Mouse (Mus musculus) telencephalon, adult 2 months (tissue): ENCODE measurements around the gene Cnih3.

Source experiments
- DNase-seq: peaks from one replicate; pipeline ENCODE4 v3.0.0-alpha.2; 2011; ENCODE audit warnings: low read depth, low spot score

The Cnih3 gene

DNA sequence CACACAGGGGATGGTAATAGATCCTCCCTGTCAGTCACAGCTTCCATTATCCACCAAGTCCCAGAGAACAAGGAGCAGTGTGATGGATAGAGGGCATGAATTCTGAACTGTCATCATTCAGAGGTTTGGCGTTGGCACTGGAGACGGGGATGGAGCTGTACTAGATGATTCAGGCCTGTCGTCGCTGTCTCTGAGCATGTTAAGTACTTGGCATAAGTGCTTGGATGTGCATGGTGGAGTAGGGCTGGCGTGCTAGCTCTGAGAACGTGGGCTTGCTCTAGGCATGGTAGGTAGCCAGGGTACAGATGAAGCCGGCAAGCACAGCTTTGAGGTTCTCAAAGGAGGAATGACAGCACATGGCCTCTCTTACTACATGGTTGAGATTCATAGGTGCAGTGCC lies 95.6 kb downstream of the Cnih3 start:
- no peak for DNase-seq

DNA sequence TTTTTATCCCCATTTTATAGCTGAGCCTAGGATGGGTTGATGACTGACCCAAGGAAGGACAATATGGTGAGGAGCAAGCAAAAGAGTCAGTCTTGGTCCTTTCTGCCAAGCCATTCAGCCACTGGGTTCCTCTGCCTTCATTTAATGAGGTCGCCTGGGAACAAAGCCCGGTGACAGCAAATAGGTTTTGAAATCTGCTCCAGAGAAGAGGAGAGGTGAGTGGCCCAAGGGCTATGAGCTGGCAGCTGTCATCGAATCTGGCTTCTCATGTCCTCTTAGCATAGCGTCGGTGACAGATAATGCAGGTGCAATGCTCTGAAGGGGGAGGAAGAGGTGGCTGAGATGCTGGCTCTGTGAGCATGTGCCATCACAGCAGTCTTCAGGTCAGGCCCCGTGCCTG lies 100.7 kb downstream of the Cnih3 start:
- no peak for DNase-seq

DNA sequence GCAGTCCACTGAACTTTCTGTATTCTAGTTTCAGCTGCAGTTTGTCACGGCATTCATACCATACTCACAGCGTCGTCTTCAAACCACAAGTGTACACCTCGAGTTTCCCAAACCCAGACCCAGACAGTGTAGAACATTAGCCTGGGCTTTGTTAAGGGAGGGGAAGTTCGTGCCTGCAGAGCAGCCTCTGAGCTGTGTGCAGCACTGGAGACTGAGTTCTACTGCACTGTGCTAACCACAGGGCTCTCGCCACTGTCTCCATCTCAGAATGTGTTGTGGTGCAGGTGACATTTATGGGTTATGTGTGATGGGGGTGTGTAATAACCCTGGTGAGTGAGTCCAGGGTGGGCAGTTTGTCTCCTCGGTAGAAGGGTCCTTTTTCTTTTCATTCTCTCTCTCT lies 104.5 kb downstream of the Cnih3 start:
- DNase-seq, result no peak

DNA sequence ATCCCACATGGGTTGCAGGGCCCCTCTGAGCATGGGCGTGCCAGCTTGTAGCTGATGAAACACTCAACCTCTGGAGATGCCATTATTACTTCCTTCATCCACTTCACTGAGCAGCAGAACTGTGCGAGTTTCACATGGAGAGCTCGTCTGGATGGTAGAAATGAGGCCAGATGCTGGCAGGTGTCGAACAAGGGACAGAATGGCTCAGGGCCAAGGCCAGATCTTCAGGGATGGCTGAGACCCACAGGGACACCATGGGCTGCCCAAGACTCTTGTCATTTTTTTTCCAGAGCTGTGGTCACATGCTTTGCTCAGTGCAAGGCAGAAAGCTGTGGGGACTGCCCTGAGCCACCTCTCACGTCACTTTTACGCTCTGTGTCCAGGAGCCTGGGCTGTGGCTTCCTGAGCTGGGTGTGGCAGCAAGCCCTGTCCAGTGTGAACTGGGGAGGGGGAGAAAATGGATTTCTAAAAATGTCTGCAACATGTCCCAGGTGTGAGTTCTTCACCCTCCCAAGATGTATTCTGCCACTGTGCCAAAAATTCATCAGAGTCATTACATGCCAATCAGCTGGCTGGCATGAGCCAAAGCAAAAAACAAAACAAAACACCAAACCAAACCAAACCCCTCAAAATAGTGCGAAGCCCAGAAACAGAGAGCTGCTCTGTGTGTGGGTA lies 107.1 kb downstream of the Cnih3 start:
- no peak for DNase-seq

DNA sequence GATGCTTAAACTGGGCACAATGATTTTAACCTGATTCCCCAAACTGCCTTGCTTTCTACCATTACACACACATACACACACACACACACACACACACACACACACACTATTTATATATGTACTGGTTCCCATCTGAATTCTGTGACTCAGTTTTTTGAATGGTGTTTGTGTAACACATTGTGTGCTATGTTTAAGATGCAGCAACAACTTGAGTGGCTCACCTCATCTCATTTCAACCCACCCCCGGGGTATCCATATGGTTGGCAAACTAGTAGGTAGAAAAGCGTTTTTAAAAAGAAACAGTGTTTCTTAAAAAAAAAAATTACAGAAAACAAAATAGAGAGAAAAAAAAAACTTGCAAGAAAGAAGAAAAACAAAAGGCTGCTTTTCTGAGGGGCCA lies 107.9 kb downstream of the Cnih3 start:
- DNase-seq, result no peak

DNA sequence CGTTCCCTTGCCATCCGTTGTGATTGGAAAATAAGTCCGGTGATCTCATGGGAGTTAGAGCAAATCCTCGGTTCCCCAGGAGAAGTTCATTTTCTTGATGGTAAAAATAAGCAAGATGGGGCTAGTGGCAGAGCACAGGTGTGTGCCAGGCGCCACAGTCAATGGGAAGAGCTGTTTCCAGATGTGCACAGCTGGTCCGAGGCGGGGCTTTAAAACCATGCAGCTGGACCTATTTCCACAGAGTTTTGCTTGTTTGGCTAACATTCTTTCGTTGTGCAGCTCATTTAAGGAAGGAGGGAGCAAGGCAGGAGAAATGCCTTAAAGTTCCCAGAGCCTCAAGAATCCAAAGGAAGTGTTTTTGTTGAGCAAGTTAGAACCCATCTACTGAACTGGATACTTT lies 109.1 kb downstream of the Cnih3 start:
- no peak for DNase-seq

DNA sequence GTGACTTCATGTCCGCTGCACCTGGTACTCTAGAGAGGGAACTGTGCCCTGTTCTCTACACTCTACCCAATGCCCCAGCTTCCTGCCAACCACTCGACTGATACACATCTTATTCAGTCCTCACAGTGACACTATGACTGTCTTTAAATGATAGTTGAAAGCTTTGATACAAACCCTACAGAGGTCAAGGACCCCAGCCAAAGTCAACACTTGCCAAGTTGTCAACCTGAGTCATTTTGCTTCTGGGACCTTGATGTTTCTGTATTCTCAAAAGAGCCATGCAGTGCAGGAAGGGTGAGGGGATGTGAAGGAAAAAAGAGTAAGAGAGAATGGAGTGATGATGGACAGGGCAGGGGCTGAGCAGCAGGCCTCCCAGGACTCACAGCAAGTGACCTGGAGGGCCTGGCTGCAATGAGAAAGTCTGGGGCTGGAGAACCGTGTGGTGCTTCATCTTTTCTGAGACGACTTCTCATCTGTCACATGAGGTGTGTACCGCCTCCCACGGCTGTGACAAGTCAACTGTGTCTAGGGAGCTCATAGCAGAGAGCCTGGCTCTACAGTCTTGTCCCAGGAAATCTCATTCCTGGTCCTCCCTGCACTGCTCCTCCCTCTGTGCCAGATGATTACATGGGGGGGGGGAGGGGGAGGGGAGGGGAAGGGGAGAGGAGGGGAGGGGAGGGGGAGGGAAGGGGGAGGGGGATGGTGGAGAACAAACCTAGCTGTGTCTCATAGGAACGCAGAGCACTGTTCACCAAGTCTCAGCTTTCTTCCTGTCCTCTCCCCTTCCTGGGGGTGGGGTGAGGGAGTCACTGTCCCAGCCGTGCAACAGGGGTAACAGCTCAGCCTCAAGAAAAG lies 109.8 kb downstream of the Cnih3 start:
- no peak for DNase-seq

DNA sequence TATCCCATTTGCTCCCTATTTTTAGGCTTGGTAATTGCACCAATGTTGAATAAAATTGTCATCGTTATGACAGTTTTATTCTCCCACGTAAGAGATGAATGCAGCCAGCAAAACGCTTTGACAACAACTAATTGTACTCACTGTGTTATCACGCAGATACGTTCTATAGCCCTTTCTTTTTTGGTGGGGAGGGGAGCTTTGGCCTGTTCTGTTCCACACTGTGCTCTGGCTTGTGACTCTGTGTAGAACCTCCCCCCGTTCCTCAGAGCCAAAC lies 110.4 kb downstream of the Cnih3 start:
- DNase-seq, result no peak

DNA sequence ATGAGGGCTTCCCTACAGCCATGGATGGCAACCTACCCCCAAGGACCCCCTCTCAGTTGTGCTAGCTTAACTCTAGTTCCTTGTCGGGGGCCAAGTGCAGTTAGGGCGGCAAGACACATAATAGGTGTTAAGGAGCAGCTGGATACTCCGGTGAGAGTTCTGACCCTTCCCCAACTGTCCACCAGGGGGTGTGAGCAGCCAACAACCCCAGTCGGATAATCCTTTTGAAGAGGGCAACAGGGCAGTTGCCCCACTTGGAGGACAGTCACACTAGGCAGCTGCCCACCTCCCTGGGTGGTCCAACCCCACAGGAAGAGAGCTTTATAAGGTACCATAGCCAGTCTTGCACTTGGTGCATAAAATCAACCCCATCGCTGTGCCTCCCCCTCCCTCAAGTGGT lies 112.6 kb downstream of the Cnih3 start:
- no peak for DNase-seq

DNA sequence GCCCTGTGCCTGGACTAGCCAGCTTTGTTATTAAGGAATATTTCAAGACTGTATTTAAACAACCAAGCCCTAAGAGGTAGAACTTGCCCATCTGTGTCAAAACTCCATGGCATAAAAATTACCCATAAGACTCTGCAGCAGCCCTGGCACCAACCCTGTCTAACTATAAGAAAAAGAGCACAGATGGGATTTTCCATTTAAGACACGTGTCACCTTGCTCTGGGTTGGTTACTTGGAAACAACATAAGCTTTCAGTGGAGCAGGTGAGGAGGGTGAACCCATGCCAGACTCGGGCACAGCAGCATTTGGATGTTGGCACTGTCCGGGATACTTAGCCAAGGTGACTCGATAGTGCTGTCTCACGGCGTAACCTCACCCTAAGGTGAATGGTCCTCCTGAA lies 113.6 kb downstream of the Cnih3 start:
- no peak for DNase-seq

DNA sequence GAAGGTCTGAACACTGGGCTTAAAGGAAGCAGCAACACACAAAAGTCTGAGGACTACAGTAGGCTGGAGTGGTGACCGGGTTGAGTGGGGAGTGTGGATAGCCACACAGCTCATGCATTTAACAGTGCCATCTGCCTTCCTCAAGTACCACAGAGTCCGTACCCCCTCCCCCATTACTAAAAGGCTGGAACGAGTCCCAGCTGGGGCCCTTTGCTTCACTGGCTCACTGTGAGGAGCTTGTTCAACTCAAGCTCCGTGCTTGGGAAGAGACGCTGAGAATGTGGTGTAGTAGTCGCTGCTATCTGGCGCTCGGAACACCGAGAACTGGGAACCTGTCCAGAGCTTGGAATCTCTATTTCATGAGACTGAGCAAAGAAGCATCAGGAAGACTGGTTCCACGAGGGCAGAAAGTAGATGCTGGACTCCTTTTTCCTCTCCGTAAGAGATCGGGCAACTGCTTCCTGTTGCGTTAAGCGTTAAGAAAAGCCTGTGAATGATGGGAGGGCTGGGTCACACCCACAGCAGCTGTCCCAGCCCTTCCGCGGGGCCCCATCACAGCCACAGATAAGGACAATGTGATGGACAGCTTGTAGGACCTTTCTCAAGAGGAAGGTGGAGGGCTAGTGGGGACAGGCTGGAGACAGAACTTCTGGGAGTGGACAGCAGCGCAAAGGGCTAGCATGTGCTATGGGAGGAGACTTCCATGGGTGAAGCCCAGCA lies 114.3 kb downstream of the Cnih3 start:
- peak; percentile 76 for DNase-seq

DNA sequence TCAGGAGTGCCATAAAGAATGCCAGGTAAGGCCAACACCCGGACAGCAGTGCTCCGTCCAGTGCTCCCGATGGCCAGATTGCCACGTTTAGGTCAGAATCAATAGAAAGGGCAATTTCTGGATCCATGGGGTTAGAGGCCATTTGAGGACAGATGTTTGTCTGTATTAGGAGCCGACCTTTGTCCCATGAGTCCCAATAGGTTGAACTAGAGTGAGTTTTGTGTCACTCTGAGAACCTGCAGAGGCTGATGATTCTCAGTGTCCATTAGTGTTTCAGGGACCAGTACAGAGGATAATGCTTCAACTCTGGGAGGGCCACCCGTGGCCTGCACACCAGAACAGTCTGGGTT lies 114.9 kb downstream of the Cnih3 start:
- DNase-seq, result no peak

DNA sequence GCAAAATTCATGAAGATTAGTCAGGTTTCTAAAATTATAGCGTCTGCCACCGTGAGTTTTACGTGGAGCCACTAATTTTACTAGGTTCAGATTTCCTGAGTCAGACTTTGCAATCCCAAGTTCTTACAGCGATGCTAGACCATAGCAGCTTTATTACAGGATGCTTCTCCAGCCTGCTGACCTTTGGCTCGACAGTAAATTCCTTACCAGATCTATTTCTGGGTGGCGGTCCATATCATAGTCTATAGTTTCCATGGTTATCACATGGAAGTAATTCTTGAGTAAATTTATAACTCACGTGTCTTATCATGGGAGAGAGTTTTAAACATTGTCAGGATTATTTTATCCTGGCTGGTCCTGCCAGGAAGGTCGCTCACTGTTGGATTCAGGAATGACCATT lies 117.0 kb downstream of the Cnih3 start:
- no peak for DNase-seq

DNA sequence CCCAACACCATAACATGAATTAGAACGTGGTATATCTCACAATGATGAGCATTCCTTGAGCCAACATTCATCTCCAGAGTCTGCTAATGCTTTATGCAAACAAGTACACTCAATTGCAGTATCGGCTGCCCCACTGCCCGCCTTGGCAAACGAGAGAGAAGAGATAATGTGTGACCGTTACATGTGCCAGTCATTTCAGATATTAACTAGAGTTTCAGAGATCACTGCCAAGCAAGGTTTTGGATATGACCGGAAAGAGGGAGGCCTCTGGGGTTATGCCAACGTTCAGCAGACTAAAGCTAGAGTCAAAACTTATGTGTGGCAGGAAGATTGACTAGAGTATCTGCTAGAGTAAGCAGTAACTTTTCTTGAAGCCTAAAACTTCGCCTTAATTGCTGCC lies 123.7 kb downstream of the Cnih3 start:
- DNase-seq, result no peak

DNA sequence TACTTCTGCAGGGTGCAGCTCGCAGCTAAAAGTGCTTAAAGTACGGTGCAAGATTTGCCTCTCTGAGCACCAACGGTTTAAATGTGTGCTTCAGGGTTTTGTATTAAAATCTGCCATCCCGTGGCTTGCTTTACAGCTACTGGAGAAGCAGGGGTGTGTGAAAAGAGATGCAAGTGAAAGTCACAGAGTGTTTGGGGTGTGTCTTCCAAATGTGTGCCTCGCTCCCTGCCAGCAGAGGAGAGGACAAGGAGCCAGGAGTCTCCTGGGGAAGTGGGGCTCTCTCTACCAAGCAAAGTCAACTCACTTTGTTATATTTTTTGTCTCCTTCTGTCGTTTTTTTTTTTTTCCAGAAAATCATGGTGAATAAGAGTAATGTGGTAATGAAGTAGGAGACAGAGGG lies 124.1 kb downstream of the Cnih3 start:
- DNase-seq, result no peak

DNA sequence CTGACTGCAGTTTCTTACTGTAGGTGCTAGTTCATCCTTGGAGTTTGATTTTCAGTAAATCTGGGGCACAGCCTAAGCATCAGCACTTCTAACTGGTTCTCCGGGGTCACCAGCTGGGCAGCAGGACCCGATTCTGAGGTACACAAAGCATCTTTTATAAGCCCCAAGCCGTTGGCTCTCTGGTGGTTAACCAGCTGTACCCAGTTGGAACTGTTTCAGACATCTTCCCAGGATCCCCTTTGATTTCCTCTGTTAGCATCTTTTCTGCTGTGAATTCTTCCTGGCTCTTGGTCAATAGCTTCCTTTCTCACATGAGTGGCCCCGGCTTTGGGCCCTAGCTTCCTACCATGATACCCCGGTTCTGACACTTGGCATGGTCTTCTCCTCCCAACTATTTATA lies 132.3 kb downstream of the Cnih3 start:
- no peak for DNase-seq

DNA sequence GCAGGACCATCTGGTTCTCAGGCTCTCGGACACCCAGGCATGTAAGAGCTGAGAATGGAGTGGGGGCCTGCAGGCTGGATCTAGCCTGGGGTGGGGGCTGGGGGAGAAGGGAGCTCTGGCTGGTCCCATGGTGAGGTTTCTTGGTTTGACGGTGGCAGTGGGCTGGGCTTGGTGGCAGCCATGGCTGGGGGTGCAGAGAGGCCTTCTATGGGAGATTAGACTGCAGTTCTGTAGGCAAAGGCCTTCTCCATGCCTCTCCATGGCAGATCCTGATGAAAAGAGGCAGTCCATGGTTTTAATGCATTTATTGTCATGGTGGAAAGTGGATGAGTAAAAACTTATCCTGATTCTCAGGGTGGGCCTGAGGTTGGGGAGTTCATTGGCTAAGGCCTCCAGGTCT lies 151.0 kb downstream of the Cnih3 start:
- no peak for DNase-seq

DNA sequence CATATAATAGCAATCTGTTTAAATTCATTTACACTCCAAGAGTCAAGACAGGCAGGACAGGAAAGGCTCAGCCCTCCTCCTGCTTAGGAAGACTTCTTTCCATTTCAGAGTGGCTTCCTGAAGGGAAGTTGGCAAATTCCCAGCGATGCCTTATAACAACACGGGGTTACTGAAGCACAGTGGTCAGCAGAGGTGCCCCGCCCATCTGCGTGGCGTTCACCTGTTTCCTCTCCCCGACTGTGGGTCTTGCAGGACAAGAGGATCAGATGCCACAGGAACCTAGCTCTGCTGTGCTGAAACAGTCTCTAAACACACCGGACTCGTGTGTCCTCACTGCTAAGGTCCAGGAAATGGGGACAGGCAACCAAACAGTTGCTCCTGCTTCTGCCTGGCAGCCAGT lies 152.9 kb downstream of the Cnih3 start:
- DNase-seq, result no peak
